Mouse (Mus musculus) embryonic facial prominence, embryonic 10.5 days (tissue): ENCODE data around the gene Taar8b. TPM values are rescaled to one million over a fixed set of nuclear protein-coding genes. Genes with fewer than 3 reads are reported as not detected.
"Not testable (repeated sequence)": the region's sequence is repeated elsewhere in the genome, so short reads cannot be mapped to it uniquely, and the experiment has no call there.

Experiments
- DNase-seq: peaks from one replicate; pipeline ENCODE4 v3.0.0-alpha.2; 2017; ENCODE audit warnings: low spot score
- H3K27ac ChIP-seq: fragments of 300-500 bp; sonication (generic); replicated peaks from 2 replicates; pipeline ENCODE4 v1.5.1; 2016; ENCODE audit warnings: mild to moderate bottlenecking
- H3K27me3 ChIP-seq: fragments of 300-500 bp; sonication (generic); replicated peaks from 2 replicates; pipeline ENCODE4 v1.6.1; 2016; ENCODE audit warnings: low read depth, mild to moderate bottlenecking; ENCODE audit not compliant: poor library complexity, severe bottlenecking
- H3K36me3 ChIP-seq: fragments of 300-500 bp; sonication (generic); replicated peaks from 2 replicates; pipeline ENCODE4 v1.6.1; 2016; ENCODE audit warnings: mild to moderate bottlenecking, moderate library complexity
- H3K4me1 ChIP-seq: fragments of 300-500 bp; sonication (generic); 2 replicates; pipeline ENCODE4 v1.6.1; 2016
- H3K4me3 ChIP-seq: fragments of 300-500 bp; sonication (generic); 2 replicates; pipeline ENCODE4 v1.5.1; 2016; ENCODE audit warnings: mild to moderate bottlenecking, moderate library complexity
- H3K9me3 ChIP-seq: fragments of 300-500 bp; sonication (generic); 2 replicates; pipeline ENCODE4 v1.6.1; 2016; ENCODE audit warnings: mild to moderate bottlenecking
- WGBS: fragments of 180-500 bp; shearing (Covaris S2); methylation state at CpG from one replicate; pipeline ENCODE4 v1.1.7; 2016; 5-methylcytosine and 5-hydroxymethylcytosine counted together
- polyA plus RNA-seq: library from polyadenylated mRNA; unstranded; fragments of >200 nt; fragmentation: Nextera tagmentation; extraction: Ambion mirVana; gene quantifications from 2 replicates; pipeline ENCODE4 v1.2.1, GENCODE M21; 2016

The Taar8b gene
- polyA plus RNA-seq = not detected in 2 replicates

- no peaks in the 10 kb centered on the region for H3K9me3 ChIP-seq
- H3K36me3 ChIP-seq = no peaks in the 10 kb centered on the region
- no peaks in the 10 kb centered on the region for H3K27me3 ChIP-seq
- WGBS = 78% methylated on average over 2 of the region's 2 CpGs
- no peaks in the 10 kb centered on the region for H3K4me1 ChIP-seq
- no peak within 1 kb of the TSS for H3K4me3 ChIP-seq
- no peak within 1 kb of the TSS for H3K27ac ChIP-seq
- DNase-seq = no peak
These were observed at the start of gene Taar8b for GRCm38 (mm10) chr10:24092194-24092593. Gene Taar8b (minus strand): TSS chr10:24092294.

GRCm38 (mm10) chr10:24138623-24139261 is 46.6 kb upstream of the Taar8b start:
- no peak overlapping the region for H3K4me3 ChIP-seq
- H3K4me1 ChIP-seq = no peaks in the 10 kb centered on the region
- no peaks in the 10 kb centered on the region for H3K36me3 ChIP-seq
- H3K27ac ChIP-seq = no peak overlapping the region
- no peak for DNase-seq
- WGBS = 74% methylated on average over 2 of the region's 2 CpGs
- no peaks in the 10 kb centered on the region for H3K27me3 ChIP-seq
- no peaks in the 10 kb centered on the region for H3K9me3 ChIP-seq

GRCm38 (mm10) chr10:24134071-24134645 is 42.1 kb upstream of the Taar8b start:
- WGBS = 55% methylated on average over 7 of the region's 7 CpGs
- no peaks in the 10 kb centered on the region for H3K27me3 ChIP-seq
- no peak for DNase-seq

GRCm38 (mm10) chr10:24133132-24133531 is 41.0 kb upstream of the Taar8b start:
- Histone ChIP-seq H3K4me3 (no peak overlapping the region), H3K4me1 (peaks cover 14% of the 10 kb centered on the region), H3K27me3 (no peaks in the 10 kb centered on the region), H3K36me3 (no peaks in the 10 kb centered on the region), H3K9me3 (no peaks in the 10 kb centered on the region), H3K27ac (no peak overlapping the region)
- WGBS = 30% methylated on average over 2 of the region's 2 CpGs
- no peak for DNase-seq

More at GRCm38 (mm10) chr10:24134071-24134645, 42.1 kb upstream of the Taar8b start:
- no peak overlapping the region for H3K4me3 ChIP-seq
- H3K4me1 ChIP-seq = peaks cover 14% of the 10 kb centered on the region
- no peaks in the 10 kb centered on the region for H3K36me3 ChIP-seq
- no peaks in the 10 kb centered on the region for H3K9me3 ChIP-seq
- no peak overlapping the region for H3K27ac ChIP-seq

- Histone ChIP-seq H3K9me3 (no peaks in the 10 kb centered on the region), H3K4me1 (peaks cover 14% of the 10 kb centered on the region), H3K27me3 (no peaks in the 10 kb centered on the region), H3K27ac (peak overlapping the region; percentile 44; the same call in 1 of the 2 replicates), H3K4me3 (no peak overlapping the region), H3K36me3 (no peaks in the 10 kb centered on the region)
- WGBS = 5% methylated on average over 5 of the region's 5 CpGs
- peak; percentile 23 for DNase-seq
These were observed 40.2 kb upstream of the Taar8b start for GRCm38 (mm10) chr10:24132273-24132672.

GRCm38 (mm10) chr10:24131451-24132262 is 39.6 kb upstream of the Taar8b start:
- WGBS = 22% methylated on average over 9 of the region's 9 CpGs
- Histone ChIP-seq H3K9me3 (no peaks in the 10 kb centered on the region), H3K27me3 (no peaks in the 10 kb centered on the region), H3K27ac (no peak overlapping the region), H3K4me3 (peak overlapping the region; percentile 39; the same call in 1 of the 2 replicates), H3K36me3 (no peaks in the 10 kb centered on the region), H3K4me1 (peaks cover 14% of the 10 kb centered on the region)
- peak; percentile 36 for DNase-seq

- H3K9me3 ChIP-seq = peaks cover 7% of the 10 kb centered on the region; the same call in 1 of the 2 replicates
- H3K27me3 ChIP-seq = no peaks in the 10 kb centered on the region
- no peaks in the 10 kb centered on the region for H3K36me3 ChIP-seq
- no peak overlapping the region for H3K27ac ChIP-seq
- H3K4me3 ChIP-seq = no peak overlapping the region
- peaks cover 6% of the 10 kb centered on the region; the same call in 1 of the 2 replicates for H3K4me1 ChIP-seq
- DNase-seq = peak; percentile 44
- WGBS = 54% methylated on average over 6 of the region's 6 CpGs
These were observed 19.2 kb upstream of the Taar8b start for GRCm38 (mm10) chr10:24111116-24111778.

GRCm38 (mm10) chr10:24109434-24109833 is 17.3 kb upstream of the Taar8b start, which contains the start of gene Taar9:
Gene Taar9 (minus strand): TSS chr10:24109534.
- H3K27me3 ChIP-seq, H3K9me3 ChIP-seq, H3K36me3 ChIP-seq, H3K27ac ChIP-seq, H3K4me3 ChIP-seq, H3K4me1 ChIP-seq, DNase-seq: not testable (repeated sequence)
- WGBS = 87% methylated on average over 8 of the region's 8 CpGs

- Histone ChIP-seq H3K4me1 (peaks cover 6% of the 10 kb centered on the region; the same call in 1 of the 2 replicates), H3K36me3 (no peaks in the 10 kb centered on the region), H3K4me3 (no peak overlapping the region), H3K27me3 (no peaks in the 10 kb centered on the region), H3K27ac (no peak overlapping the region), H3K9me3 (no peaks in the 10 kb centered on the region)
- DNase-seq = no peak
- 56% methylated on average over 3 of the region's 3 CpGs for WGBS
These were observed 16.1 kb upstream of the Taar8b start for GRCm38 (mm10) chr10:24108236-24108635.

GRCm38 (mm10) chr10:24107747-24108146 is 15.7 kb upstream of the Taar8b start:
- Histone ChIP-seq H3K36me3 (no peaks in the 10 kb centered on the region), H3K9me3 (no peaks in the 10 kb centered on the region), H3K27ac (no peak overlapping the region), H3K4me3 (no peak overlapping the region), H3K4me1 (peaks cover 6% of the 10 kb centered on the region; the same call in 1 of the 2 replicates), H3K27me3 (no peaks in the 10 kb centered on the region)
- WGBS = 71% methylated on average over 5 of the region's 5 CpGs
- DNase-seq = no peak

GRCm38 (mm10) chr10:24103299-24103698 is 11.2 kb upstream of the Taar8b start:
- not testable (repeated sequence) for H3K27ac ChIP-seq, H3K27me3 ChIP-seq, DNase-seq, H3K9me3 ChIP-seq, H3K4me1 ChIP-seq, H3K36me3 ChIP-seq, H3K4me3 ChIP-seq
- WGBS = 30% methylated on average over 1 of the region's 1 CpGs

- H3K36me3 ChIP-seq, H3K27me3 ChIP-seq, H3K4me1 ChIP-seq, H3K9me3 ChIP-seq, DNase-seq, H3K4me3 ChIP-seq, H3K27ac ChIP-seq: not testable (repeated sequence)
- WGBS = 92% methylated on average over 1 of the region's 3 CpGs
These were observed 9.7 kb upstream of the Taar8b start, which contains the start of gene Taar8c for GRCm38 (mm10) chr10:24101812-24102211. Gene Taar8c (minus strand): TSS chr10:24101912.
